Mouse (Mus musculus): ENCODE measurements at regions not wholly inside any gene's neighbourhood (a gene's known extent, or its start where the extent isn't known, plus 50 kb on each side); places are given as distances from the start of the nearest gene placed in this dataset.

DNA sequence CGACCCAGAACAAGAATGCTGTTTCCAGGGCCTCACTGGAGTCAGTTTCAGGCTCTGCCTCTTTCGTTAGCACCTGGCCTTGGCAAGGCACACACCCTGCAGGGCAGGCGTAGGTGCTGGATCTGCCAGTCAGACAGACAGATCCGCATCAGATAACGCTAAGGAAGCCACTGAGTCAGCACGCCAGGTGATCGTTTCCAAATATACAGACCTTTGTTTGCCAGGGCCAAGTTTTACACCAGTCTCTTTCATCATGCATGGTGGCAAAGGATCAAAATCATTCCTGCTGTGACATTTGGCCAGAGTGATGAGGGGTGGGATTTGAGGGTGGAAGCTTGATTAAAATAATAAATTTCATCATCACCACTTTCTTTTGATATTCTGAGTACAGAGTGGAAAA, 411.0 kb downstream of the Ofcc1 start:
- peak; percentile 11 for DNase-seq (ENCODE audit: low read depth)
- TF ChIP-seq CTCF (IDR thresholded peaks at IDR 0.05; ENCODE audit: borderline replicate concordance, extremely low read depth, insufficient read depth, insufficient read length) (no peak), POLR2A (IDR thresholded peaks at IDR 0.05; ENCODE audit: borderline replicate concordance, extremely low read depth, insufficient read depth, insufficient read length, poor library complexity, severe bottlenecking) (no peak)

- TF ChIP-seq POLR2A (IDR thresholded peaks at IDR 0.05; ENCODE audit: borderline replicate concordance, extremely low read depth, insufficient read depth, insufficient read length, poor library complexity, severe bottlenecking) (no peak), CTCF (IDR thresholded peaks at IDR 0.05; ENCODE audit: borderline replicate concordance, extremely low read depth, insufficient read depth, insufficient read length) (no peak)
- peak; percentile 65 for DNase-seq (ENCODE audit: low read depth)
Measured at GRCm38 (mm10) chr13:39935216-39935615, 426.0 kb downstream of the Ofcc1 start.

DNA sequence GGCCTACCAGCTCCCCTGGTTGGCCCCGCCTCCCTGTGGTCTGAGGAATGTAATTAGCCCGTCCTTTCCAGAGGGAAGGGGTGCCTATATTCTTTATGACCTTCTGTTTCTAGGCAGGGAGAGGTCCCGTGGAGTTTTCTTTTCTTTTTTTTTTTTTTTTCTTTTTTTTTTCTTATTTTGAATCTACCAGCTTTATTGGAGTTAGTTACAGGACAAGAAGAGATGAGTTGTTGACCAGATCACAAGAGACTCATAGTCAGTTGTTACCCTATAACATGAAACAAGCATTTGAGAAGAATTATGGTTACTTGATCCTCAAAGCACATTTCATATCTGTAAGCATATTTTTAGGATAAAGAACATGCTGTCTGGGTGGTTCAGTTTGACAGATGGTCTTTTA, 429.8 kb downstream of the Ofcc1 start:
- no peak for DNase-seq (ENCODE audit: low read depth)

DNA sequence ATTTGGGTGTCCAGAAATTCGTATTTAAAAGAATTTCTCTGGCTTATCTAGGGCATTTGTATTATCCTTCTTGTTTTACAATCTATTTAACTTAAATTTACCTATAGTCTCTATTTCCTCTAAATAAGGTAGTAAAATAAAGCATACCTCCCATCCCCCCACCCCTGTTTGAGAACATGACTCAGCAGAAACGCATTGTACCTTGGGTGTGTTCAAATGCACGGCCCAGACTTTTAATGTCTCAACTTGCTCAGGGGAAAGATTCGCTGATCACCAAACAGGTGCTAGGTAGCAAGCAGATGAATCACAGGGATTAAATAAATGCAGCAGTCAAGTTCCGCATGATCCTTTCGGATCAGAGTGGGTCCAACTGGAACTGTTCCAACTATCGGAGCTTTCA, 432.7 kb downstream of the Ofcc1 start:
- no peak for TF ChIP-seq POLR2A (IDR thresholded peaks at IDR 0.05; ENCODE audit: borderline replicate concordance, extremely low read depth, insufficient read depth, insufficient read length, poor library complexity, severe bottlenecking)
- no peak for TF ChIP-seq CTCF (IDR thresholded peaks at IDR 0.05; ENCODE audit: borderline replicate concordance, extremely low read depth, insufficient read depth, insufficient read length)
- DNase-seq (ENCODE audit: low read depth), result no peak

More for the DNA sequence above, 429.8 kb downstream of the Ofcc1 start:
- no peak for TF ChIP-seq CTCF (IDR thresholded peaks at IDR 0.05; ENCODE audit: borderline replicate concordance, extremely low read depth, insufficient read depth, insufficient read length)
- TF ChIP-seq POLR2A (IDR thresholded peaks at IDR 0.05; ENCODE audit: borderline replicate concordance, extremely low read depth, insufficient read depth, insufficient read length, poor library complexity, severe bottlenecking), result no peak

DNA sequence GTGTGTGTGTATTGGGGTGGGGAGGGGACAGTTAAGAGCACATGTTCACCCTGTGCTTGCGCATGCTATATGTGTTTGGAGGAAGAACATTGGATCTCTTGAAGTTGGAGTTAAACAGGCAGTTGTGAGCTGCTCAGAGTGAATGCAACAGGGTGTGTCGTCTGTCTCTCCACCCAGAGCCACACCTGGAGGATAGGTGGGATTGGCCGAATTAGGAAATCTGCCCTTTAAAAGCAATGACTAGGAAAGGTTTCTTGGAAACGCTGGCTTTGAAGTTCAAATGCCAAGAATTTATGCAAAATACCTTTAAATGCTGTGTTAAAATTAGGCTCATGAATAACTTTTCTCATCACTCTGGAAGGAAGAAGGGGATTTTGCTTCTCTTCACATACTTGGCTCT, 436.9 kb downstream of the Ofcc1 start:
- no peak for TF ChIP-seq POLR2A (IDR thresholded peaks at IDR 0.05; ENCODE audit: borderline replicate concordance, extremely low read depth, insufficient read depth, insufficient read length, poor library complexity, severe bottlenecking)
- no peak for TF ChIP-seq CTCF (IDR thresholded peaks at IDR 0.05; ENCODE audit: borderline replicate concordance, extremely low read depth, insufficient read depth, insufficient read length)
- DNase-seq (ENCODE audit: low read depth), result no peak

GRCm38 (mm10) chr13:39923113-39923512, 438.1 kb downstream of the Ofcc1 start:
- TF ChIP-seq CTCF (IDR thresholded peaks at IDR 0.05; ENCODE audit: borderline replicate concordance, extremely low read depth, insufficient read depth, insufficient read length) (no peak), POLR2A (IDR thresholded peaks at IDR 0.05; ENCODE audit: borderline replicate concordance, extremely low read depth, insufficient read depth, insufficient read length, poor library complexity, severe bottlenecking) (no peak)
- peak; percentile 55 for DNase-seq (ENCODE audit: low read depth)

- TF ChIP-seq POLR2A (IDR thresholded peaks at IDR 0.05; ENCODE audit: borderline replicate concordance, extremely low read depth, insufficient read depth, insufficient read length, poor library complexity, severe bottlenecking) (no peak), CTCF (IDR thresholded peaks at IDR 0.05; ENCODE audit: borderline replicate concordance, extremely low read depth, insufficient read depth, insufficient read length) (no peak)
- DNase-seq (ENCODE audit: low read depth), result no peak
Measured at GRCm38 (mm10) chr13:39907720-39908119, 453.5 kb downstream of the Ofcc1 start.

- TF ChIP-seq CTCF (IDR thresholded peaks at IDR 0.05; ENCODE audit: borderline replicate concordance, extremely low read depth, insufficient read depth, insufficient read length), result no peak
- TF ChIP-seq POLR2A (IDR thresholded peaks at IDR 0.05; ENCODE audit: borderline replicate concordance, extremely low read depth, insufficient read depth, insufficient read length, poor library complexity, severe bottlenecking), result no peak
- DNase-seq (ENCODE audit: low read depth), result peak; percentile 66
Measured at GRCm38 (mm10) chr13:39904264-39904663, 457.0 kb downstream of the Ofcc1 start.

- DNase-seq (ENCODE audit: low read depth), result peak; percentile 68
- TF ChIP-seq CTCF (IDR thresholded peaks at IDR 0.05; ENCODE audit: borderline replicate concordance, extremely low read depth, insufficient read depth, insufficient read length) (no peak), POLR2A (IDR thresholded peaks at IDR 0.05; ENCODE audit: borderline replicate concordance, extremely low read depth, insufficient read depth, insufficient read length, poor library complexity, severe bottlenecking) (no peak)
Measured at GRCm38 (mm10) chr13:39903319-39903718, 457.9 kb downstream of the Ofcc1 start.

DNA sequence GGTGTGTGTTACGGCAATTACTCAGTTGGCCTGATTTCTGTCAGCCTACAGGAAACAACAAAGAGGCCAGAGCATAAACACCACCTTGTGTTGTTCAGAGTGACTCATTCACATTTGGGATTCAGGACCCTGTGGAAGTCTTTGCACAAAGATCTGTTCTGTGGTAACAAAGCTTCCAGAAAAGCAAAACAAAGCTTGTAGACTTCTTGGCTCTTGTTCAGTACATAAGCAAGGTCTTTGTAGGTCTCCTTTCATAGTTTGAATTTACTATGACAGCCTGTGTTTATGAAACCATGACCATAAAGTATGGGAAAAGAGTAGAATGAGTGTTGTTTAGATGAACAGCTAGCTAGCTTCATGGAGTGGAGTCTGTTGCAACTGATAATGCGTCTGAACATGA, 461.9 kb downstream of the Ofcc1 start:
- DNase-seq (ENCODE audit: low read depth), result no peak
- TF ChIP-seq POLR2A (IDR thresholded peaks at IDR 0.05; ENCODE audit: borderline replicate concordance, extremely low read depth, insufficient read depth, insufficient read length, poor library complexity, severe bottlenecking) (no peak), CTCF (IDR thresholded peaks at IDR 0.05; ENCODE audit: borderline replicate concordance, extremely low read depth, insufficient read depth, insufficient read length) (no peak)

GRCm38 (mm10) chr13:39898412-39898979, 462.8 kb downstream of the Ofcc1 start:
- TF ChIP-seq POLR2A (IDR thresholded peaks at IDR 0.05; ENCODE audit: borderline replicate concordance, extremely low read depth, insufficient read depth, insufficient read length, poor library complexity, severe bottlenecking) (no peak), CTCF (IDR thresholded peaks at IDR 0.05; ENCODE audit: borderline replicate concordance, extremely low read depth, insufficient read depth, insufficient read length) (no peak)
- no peak for DNase-seq (ENCODE audit: low read depth)

GRCm38 (mm10) chr13:39894159-39894558, 467.1 kb downstream of the Ofcc1 start:
- DNase-seq (ENCODE audit: low read depth), result peak; percentile 55
- peak; percentile 27; the same call in 1 of the 2 replicates for TF ChIP-seq CTCF (IDR thresholded peaks at IDR 0.05; ENCODE audit: borderline replicate concordance, extremely low read depth, insufficient read depth, insufficient read length)
- no peak for TF ChIP-seq POLR2A (IDR thresholded peaks at IDR 0.05; ENCODE audit: borderline replicate concordance, extremely low read depth, insufficient read depth, insufficient read length, poor library complexity, severe bottlenecking)
